In the genomic region with DNA sequence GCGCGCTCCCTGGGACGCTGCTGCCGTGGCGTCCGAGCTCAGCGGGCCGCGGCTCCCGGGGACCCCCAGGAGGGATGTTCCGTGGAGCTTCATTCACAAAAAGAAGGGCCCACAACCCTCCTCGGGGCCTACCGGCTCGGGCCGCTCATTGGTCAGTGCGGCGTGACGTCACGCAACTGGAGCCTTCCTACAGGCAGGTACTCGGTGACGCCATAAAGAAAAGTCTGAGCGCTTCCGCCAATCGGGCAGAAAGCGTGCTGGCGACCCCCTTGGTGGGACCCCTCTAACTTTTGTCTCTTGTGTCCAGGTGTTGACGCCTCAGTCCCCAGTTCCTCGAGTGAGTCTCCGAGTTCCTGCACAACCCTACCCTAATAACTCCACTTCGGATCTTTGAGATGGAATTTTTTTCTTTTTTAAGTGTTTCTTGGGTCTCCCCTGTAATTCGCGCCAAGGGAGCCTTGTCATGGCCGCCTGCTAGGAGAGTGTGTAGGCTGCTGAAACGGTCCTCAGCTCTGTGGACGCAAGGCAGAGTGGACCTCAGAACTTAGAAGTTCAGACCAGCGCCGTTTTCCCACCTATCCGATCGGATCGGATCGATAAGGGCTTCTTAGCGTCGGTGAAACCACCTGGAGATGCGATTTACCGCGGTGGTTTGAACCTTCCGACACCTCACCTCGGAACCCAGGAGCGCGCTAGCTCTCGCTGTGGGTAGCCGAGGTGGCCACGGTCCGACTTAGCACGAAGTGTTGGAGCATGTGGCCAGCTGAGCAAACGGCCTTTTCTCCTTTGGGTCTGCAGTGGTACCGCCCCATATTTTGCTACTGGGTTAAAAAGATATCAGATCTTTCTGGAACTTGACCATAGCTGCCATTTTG, we compare ENCODE assay signal across 8 mouse cellular contexts. TPM values are rescaled to one million over a fixed set of nuclear protein-coding genes. Genes with fewer than 3 reads are reported as not detected.
DNase-seq lines count a peak whose midpoint lies in the region; ATAC-seq lines count a peak whose summit lies in the region.

A gene (minus strand): TSS at position 412 of the 875 bp plus-strand sequence.

- under 1% methylated on average over 57 of the region's 57 CpGs for WGBS in limb, embryonic 11.5 days
- whole genome bisulfite sequencing in midbrain, embryonic 12.5 days, result under 1% methylated on average over 51 of the region's 57 CpGs

- no peaks in the 10 kb centered on the region for H3K9me3 ChIP-seq in limb, embryonic 11.5 days (ENCODE audit: control insufficient read depth, low read length)
- H3K9me3 ChIP-seq in midbrain, embryonic 12.5 days, result no peaks in the 10 kb centered on the region

- ATAC-seq in limb, embryonic 11.5 days (ENCODE audit: insufficient number of reproducible peaks, low FRiP score, low TSS enrichment, low read depth), result peak; percentile 96
- peak; percentile 97 for ATAC-seq in midbrain, embryonic 12.5 days (ENCODE audit: low FRiP score, low read depth)
- ATAC-seq in erythroid progenitor cell, adult 5-6 weeks (replicated peaks; ENCODE audit: low FRiP score, poor library complexity, severe bottlenecking), result no peak

- H3K27me3 ChIP-seq in limb, embryonic 11.5 days (ENCODE audit: control insufficient read depth, insufficient read depth, low read length), result no peaks in the 10 kb centered on the region
- H3K27me3 ChIP-seq in midbrain, embryonic 12.5 days, result peaks cover 31% of the 10 kb centered on the region

- peak within 1 kb of the TSS; percentile 98 for H3K4me2 ChIP-seq in limb, embryonic 11.5 days (ENCODE audit: low read depth, severe bottlenecking)
- peak within 1 kb of the TSS; percentile 99 for H3K4me2 ChIP-seq in midbrain, embryonic 12.5 days (replicated peaks)

- H3K9ac ChIP-seq in limb, embryonic 11.5 days (ENCODE audit: low read length), result peak within 1 kb of the TSS; percentile 76
- peak within 1 kb of the TSS; percentile 73 for H3K9ac ChIP-seq in midbrain, embryonic 12.5 days (replicated peaks)

- 0 out of 2 replicates have a peak, but pooled peaks cover 2% of the 10 kb centered on the region for H3K4me1 ChIP-seq in limb, embryonic 11.5 days (ENCODE audit: control insufficient read depth, insufficient read depth, low read length)
- peaks cover 8% of the 10 kb centered on the region; the same call in 1 of the 2 replicates for H3K4me1 ChIP-seq in midbrain, embryonic 12.5 days

- peak within 1 kb of the TSS; percentile 78 for H3K4me3 ChIP-seq in limb, embryonic 11.5 days (ENCODE audit: low read depth, low read length)
- H3K4me3 ChIP-seq in midbrain, embryonic 12.5 days, result peak within 1 kb of the TSS; percentile 80

- peak; percentile 84 for DNase-seq in adrenal gland, postnatal 10 days
- peak; percentile 97 for DNase-seq in embryo, embryonic 10.5 days (ENCODE audit: low spot score)
- DNase-seq in heart, adult 18-20 months, result peak; percentile 75 to 77
- DNase-seq in kidney, adult 11 months, result peak; percentile 81
- DNase-seq in limb, embryonic 11.5 days (ENCODE audit: low spot score), result peak; percentile 97
- DNase-seq in spleen, adult 12 weeks (ENCODE audit: low spot score), result peak; percentile 14

- H3K27ac ChIP-seq in limb, embryonic 11.5 days (replicated peaks; ENCODE audit: low read depth, low read length), result no peak within 1 kb of the TSS
- H3K27ac ChIP-seq in midbrain, embryonic 12.5 days (replicated peaks), result no peak within 1 kb of the TSS

- no peaks in the 10 kb centered on the region for H3K36me3 ChIP-seq in limb, embryonic 11.5 days (ENCODE audit: control insufficient read depth, insufficient read depth, low read length)
- H3K36me3 ChIP-seq in midbrain, embryonic 12.5 days, result no peaks in the 10 kb centered on the region

RNA-seq across cellular contexts. Expression of the gene that starts here (rescaled TPM):
- 10 to 100 TPM; 10.1 TPM for total RNA-seq in adrenal gland, postnatal 10 days (2021)
- total RNA-seq in heart, adult 18-20 months (2021), result 10 to 100 TPM in 1 of 2 experiments, 1 to 10 TPM in 1; 8.6 to 10.9 TPM
- 39.9 and 41.0 TPM in 2 replicates for polyA plus RNA-seq in limb, embryonic 11.5 days (2014; fragmentation: Nextera tagmentation; extraction: Ambion mirVana)
- polyA plus RNA-seq in midbrain, embryonic 12.5 days (2016; fragmentation: Nextera tagmentation; extraction: Ambion mirVana), result 6.7 and 9.1 TPM in 2 replicates
- total RNA-seq in erythroid progenitor cell, adult 5-6 weeks (2015; ENCODE audit: low replicate concordance), result 0.42 and 0.72 TPM in 2 replicates
- total RNA-seq in erythroid progenitor cell, adult 5-6 weeks (2017; ENCODE audit: low replicate concordance), result 2.7 TPM in 1 of 2 replicates, not detected in the other

Comparison
In these comparisons a context has a peak if more than half of its experiments do, and no peak if none do; other contexts are left out.
1. DNase-seq: peak in every context shown above with its lines; median percentile 97 in embryo, embryonic 10.5 days; 97 in limb, embryonic 11.5 days; 84 in adrenal gland, postnatal 10 days; 81 in kidney, adult 11 months; 76 in heart, adult 18-20 months; 14 in spleen, adult 12 weeks.